Comparison of ENCODE assay signal across 10 mouse cellular contexts in genomic region chrX:71204776-71205175, GRCm38 (mm10).
"Had no signal": no experiment of that assay in that cellular context is flagged by ENCODE, and none has a peak within 500 bp of the region (broad histone marks: within the 10 kb centered on the region; RNA-seq: fewer than 3 reads in every experiment).

No protein-coding gene starts in this region.

- DNase-seq: lung, adult 2 months; lung, postnatal 14 days; lung, postnatal 4 days; midbrain, embryonic 14.5 days; right cerebral cortex, postnatal 14 days; thymus, adult 2 months; thymus, postnatal 36 days had no signal

- ATAC-seq: liver, embryonic 12.5 days; lung, postnatal 0 days; midbrain, embryonic 16.5 days had no signal
